ENCODE assay signal across 7 mouse cellular contexts in the genomic region with DNA sequence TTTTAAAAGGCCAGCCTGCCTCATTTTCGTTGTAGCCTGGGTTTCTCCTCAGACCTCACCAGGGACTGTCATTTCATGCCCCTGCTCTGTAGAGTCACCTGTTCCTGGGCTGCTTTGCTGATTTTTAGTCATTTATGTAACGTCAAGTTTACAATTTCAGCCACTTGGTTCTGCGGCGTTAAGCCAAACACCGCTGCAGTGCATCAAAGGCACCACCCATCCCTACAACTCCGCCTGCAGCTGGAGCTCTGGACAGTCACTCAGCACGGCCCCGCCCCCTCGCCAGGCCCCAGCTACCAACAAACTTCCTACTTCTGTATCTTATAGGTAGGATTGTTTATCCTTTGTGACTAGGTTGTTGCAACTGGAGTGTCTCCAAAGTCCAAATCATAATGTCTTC. TPM values are rescaled to one million over a fixed set of nuclear protein-coding genes. Genes with fewer than 3 reads are reported as not detected.
DNase-seq lines count a peak whose midpoint lies in the region; ATAC-seq and TF ChIP-seq lines count a peak whose summit lies in the region.

No protein-coding gene starts in this region.

- peak overlapping the region; percentile 37; the same call in 1 of the 2 replicates for H3K9ac ChIP-seq in MEL (ENCODE audit: control insufficient read depth, low read depth, low read length, poor library complexity, severe bottlenecking)
- no peak overlapping the region for H3K9ac ChIP-seq in forebrain, embryonic 12.5 days
- H3K9ac ChIP-seq in hindbrain, postnatal 0 days (replicated peaks; ENCODE audit: low read length): no peak overlapping the region; the same call in 1 of the 2 replicates
- no peak overlapping the region for H3K9ac ChIP-seq in lung, embryonic 14.5 days
- H3K9ac ChIP-seq in stomach, embryonic 16.5 days (ENCODE audit: low read length): peak overlapping the region; percentile 19; the same call in 1 of the 2 replicates

- DNase-seq in A20 (ENCODE audit: low read depth, low spot score): peak; percentile 57
- DNase-seq in MEL (ENCODE audit: low read depth, low spot score): peak; percentile 85
- DNase-seq in hindbrain, postnatal 0 days (ENCODE audit: low spot score): peak; percentile 25
- peak; percentile 57 for DNase-seq in lung, embryonic 14.5 days
- DNase-seq in left cerebral cortex, postnatal 36 days (ENCODE audit: low spot score in 2 of 2): no peak

- intact Hi-C loops in left cerebral cortex, postnatal 36 days (cut with DNase I): no loop called here

- no peaks in the 10 kb centered on the region for H3K79me2 ChIP-seq in MEL (ENCODE audit: control insufficient read depth, insufficient read depth, low read length, poor library complexity)

- H3K27me3 ChIP-seq in MEL (ENCODE audit: control insufficient read depth in 1 of 2, insufficient read depth in 2 of 2, low read length in 2 of 2): no peaks in the 10 kb centered on the region
- peaks cover 9% of the 10 kb centered on the region; the same call in 1 of the 2 replicates for H3K27me3 ChIP-seq in forebrain, embryonic 12.5 days
- no peaks in the 10 kb centered on the region for H3K27me3 ChIP-seq in hindbrain, postnatal 0 days (ENCODE audit: insufficient read depth, low read length)
- no peaks in the 10 kb centered on the region for H3K27me3 ChIP-seq in lung, embryonic 14.5 days (ENCODE audit: insufficient read depth, low read length)
- no peaks in the 10 kb centered on the region; the same call in 1 of the 2 replicates for H3K27me3 ChIP-seq in stomach, embryonic 16.5 days (ENCODE audit: control insufficient read depth, insufficient read depth, low read length)

- H3K36me3 ChIP-seq in MEL (ENCODE audit: control insufficient read depth in 1 of 2, insufficient read depth in 2 of 2, low read length in 2 of 2): no peaks in the 10 kb centered on the region
- H3K36me3 ChIP-seq in forebrain, embryonic 12.5 days (replicated peaks): no peaks in the 10 kb centered on the region
- no peaks in the 10 kb centered on the region for H3K36me3 ChIP-seq in hindbrain, postnatal 0 days (ENCODE audit: insufficient read depth, low read length)
- H3K36me3 ChIP-seq in lung, embryonic 14.5 days (ENCODE audit: insufficient read depth): no peaks in the 10 kb centered on the region
- no peaks in the 10 kb centered on the region for H3K36me3 ChIP-seq in stomach, embryonic 16.5 days (ENCODE audit: control insufficient read depth, insufficient read depth, low read length)

- H3K9me3 ChIP-seq in MEL (replicated peaks; ENCODE audit: insufficient read depth, low read length): no peaks in the 10 kb centered on the region
- H3K9me3 ChIP-seq in forebrain, embryonic 12.5 days: no peaks in the 10 kb centered on the region
- no peaks in the 10 kb centered on the region for H3K9me3 ChIP-seq in hindbrain, postnatal 0 days (ENCODE audit: low read length)
- H3K9me3 ChIP-seq in lung, embryonic 14.5 days (ENCODE audit: low read depth, low read length): no peaks in the 10 kb centered on the region
- H3K9me3 ChIP-seq in stomach, embryonic 16.5 days (replicated peaks; ENCODE audit: control insufficient read depth, low read length): no peaks in the 10 kb centered on the region

- no peak for ATAC-seq in forebrain, embryonic 12.5 days (ENCODE audit: low FRiP score)
- ATAC-seq in hindbrain, postnatal 0 days: peak; percentile 57; the same call in 1 of the 2 replicates
- no peak for ATAC-seq in lung, embryonic 14.5 days (ENCODE audit: insufficient read depth)
- peak; percentile 68; the same call in 1 of the 2 replicates for ATAC-seq in stomach, embryonic 16.5 days (ENCODE audit: insufficient read depth, low FRiP score)

- no peak for TF ChIP-seq EP300 in MEL (IDR thresholded peaks at IDR 0.05; ENCODE audit: low read depth in 1 of 2, low read length in 2 of 2)

- H3K4me1 ChIP-seq in MEL (ENCODE audit: control insufficient read depth in 1 of 2, insufficient read depth in 2 of 2, low read length in 2 of 2): peaks cover 0 to 5% of the 10 kb centered on the region in 2 experiments; a peak in 3 of 4 replicates
- peaks cover 11% of the 10 kb centered on the region for H3K4me1 ChIP-seq in forebrain, embryonic 12.5 days
- H3K4me1 ChIP-seq in hindbrain, postnatal 0 days (ENCODE audit: insufficient read depth, low read length): no peaks in the 10 kb centered on the region
- H3K4me1 ChIP-seq in lung, embryonic 14.5 days (ENCODE audit: insufficient read depth): no peaks in the 10 kb centered on the region
- no peaks in the 10 kb centered on the region for H3K4me1 ChIP-seq in stomach, embryonic 16.5 days (ENCODE audit: control insufficient read depth, insufficient read depth, low read length)

- H3K4me3 ChIP-seq in MEL (ENCODE audit: control insufficient read depth in 1 of 2, insufficient read depth in 1 of 2, low read depth in 2 of 2, low read length in 2 of 2): peak overlapping the region; percentile 17 to 49
- H3K4me3 ChIP-seq in forebrain, embryonic 12.5 days (replicated peaks): no peak overlapping the region
- H3K4me3 ChIP-seq in hindbrain, postnatal 0 days (ENCODE audit: low read length): no peak overlapping the region
- H3K4me3 ChIP-seq in lung, embryonic 14.5 days (ENCODE audit: low read depth, low read length): 0 out of 2 replicates have a peak overlapping the region, but pooled peaks have one; percentile 7
- H3K4me3 ChIP-seq in stomach, embryonic 16.5 days (replicated peaks; ENCODE audit: low read length): peak overlapping the region; percentile 27

- no peak for TF ChIP-seq CTCF in MEL (IDR thresholded peaks at IDR 0.05 in 2 of 3, conservative IDR thresholded peaks at IDR 0.05 in 1 of 3; ENCODE audit: control insufficient read depth in 1 of 3, insufficient read depth in 1 of 3, low read depth in 2 of 3, low read length in 3 of 3, poor library complexity in 1 of 3, severe bottlenecking in 1 of 3)
- TF ChIP-seq CTCF in hindbrain, postnatal 0 days (IDR thresholded peaks at IDR 0.05; ENCODE audit: low read depth): no peak
- no peak for TF ChIP-seq CTCF in lung, embryonic 14.5 days (IDR thresholded peaks at IDR 0.05; ENCODE audit: low read depth)

- 11% methylated on average over 9 of the region's 9 CpGs for WGBS in forebrain, embryonic 12.5 days
- WGBS in hindbrain, postnatal 0 days: 14% methylated on average over 9 of the region's 9 CpGs
- 5% methylated on average over 9 of the region's 9 CpGs for WGBS in lung, embryonic 14.5 days
- 9% methylated on average over 9 of the region's 9 CpGs for WGBS in stomach, embryonic 16.5 days

- no peak for TF ChIP-seq POLR2A in MEL (IDR thresholded peaks at IDR 0.05; ENCODE audit: control insufficient read depth in 1 of 2, insufficient read depth in 1 of 2, low read depth in 1 of 2, low read length in 2 of 2, poor library complexity in 1 of 2)

- peak overlapping the region; percentile 37 for H3K4me2 ChIP-seq in forebrain, embryonic 12.5 days
- peak overlapping the region; percentile 22 for H3K4me2 ChIP-seq in hindbrain, postnatal 0 days (ENCODE audit: low read depth, low read length)
- H3K4me2 ChIP-seq in lung, embryonic 14.5 days: peak overlapping the region; percentile 56
- H3K4me2 ChIP-seq in stomach, embryonic 16.5 days (ENCODE audit: low read depth, low read length): peak overlapping the region; percentile 54

- no peak for TF ChIP-seq RAD21 in MEL (IDR thresholded peaks at IDR 0.05; ENCODE audit: low read depth, low read length)

- no peak overlapping the region for H3K27ac ChIP-seq in MEL (ENCODE audit: control insufficient read depth, low read depth, low read length)
- H3K27ac ChIP-seq in forebrain, embryonic 12.5 days: no peak overlapping the region
- peak overlapping the region; percentile 41; the same call in 1 of the 2 replicates for H3K27ac ChIP-seq in hindbrain, postnatal 0 days
- no peak overlapping the region for H3K27ac ChIP-seq in lung, embryonic 14.5 days (ENCODE audit: low read depth)
- no peak overlapping the region for H3K27ac ChIP-seq in stomach, embryonic 16.5 days (ENCODE audit: low read length)

RNA-seq across cellular contexts. Expression of a gene that starts 26.8 kb away (rescaled TPM):
- total RNA-seq in MEL (2012; rRNA removed): 0.23 and 0.26 TPM in 2 replicates
- polyA plus RNA-seq in MEL (2012; ENCODE audit: insufficient read depth in 1 of 2, insufficient read length in 2 of 2, low read depth in 1 of 2, low replicate concordance in 2 of 2, missing spikeins in 1 of 2): under 1 TPM in 1 of 2 experiments, not detected in 1; 0.28 TPM
- polyA plus RNA-seq in forebrain, embryonic 12.5 days (2016; fragmentation: Nextera tagmentation; extraction: Ambion mirVana): 1.1 and 1.5 TPM in 2 replicates
- total RNA-seq in hindbrain, postnatal 0 days (2014; rRNA removed): 6.1 and 16.9 TPM in 2 replicates
- polyA plus RNA-seq in hindbrain, postnatal 0 days (2015; fragmentation: Nextera tagmentation; extraction: Ambion mirVana): 5.2 and 5.5 TPM in 2 replicates
- 0.42 and 0.43 TPM in 2 replicates for polyA plus RNA-seq in lung, embryonic 14.5 days (2014; fragmentation: Nextera tagmentation; extraction: Ambion mirVana)
- polyA plus RNA-seq in stomach, embryonic 16.5 days (2015; fragmentation: Nextera tagmentation; extraction: Ambion mirVana): 0.96 and 1.5 TPM in 2 replicates
- 10 to 100 TPM; 18.6 to 35.3 TPM for total RNA-seq in left cerebral cortex, postnatal 36 days (2021)

RNA-seq across cellular contexts. Expression of a gene that starts 28.3 kb away (rescaled TPM):
- total RNA-seq in MEL (2012; rRNA removed): not detected in 2 replicates
- polyA plus RNA-seq in MEL (2012; ENCODE audit: insufficient read depth in 1 of 2, insufficient read length in 2 of 2, low read depth in 1 of 2, low replicate concordance in 2 of 2, missing spikeins in 1 of 2): not detected
- 0.09 TPM in 2 replicates for polyA plus RNA-seq in forebrain, embryonic 12.5 days (2016; fragmentation: Nextera tagmentation; extraction: Ambion mirVana)
- 0.14 and 0.16 TPM in 2 replicates for total RNA-seq in hindbrain, postnatal 0 days (2014; rRNA removed)
- polyA plus RNA-seq in hindbrain, postnatal 0 days (2015; fragmentation: Nextera tagmentation; extraction: Ambion mirVana): 0.18 and 0.41 TPM in 2 replicates
- polyA plus RNA-seq in lung, embryonic 14.5 days (2014; fragmentation: Nextera tagmentation; extraction: Ambion mirVana): 0.08 TPM in 1 of 2 replicates, not detected in the other
- polyA plus RNA-seq in stomach, embryonic 16.5 days (2015; fragmentation: Nextera tagmentation; extraction: Ambion mirVana): 4.8 and 6.1 TPM in 2 replicates
- under 1 TPM; 0.54 to 0.81 TPM for total RNA-seq in left cerebral cortex, postnatal 36 days (2021)

RNA-seq across cellular contexts. Expression of a gene that starts 41.4 kb away (rescaled TPM):
- total RNA-seq in MEL (2012; rRNA removed): 41.9 and 44.4 TPM in 2 replicates
- polyA plus RNA-seq in MEL (2012; ENCODE audit: insufficient read depth in 1 of 2, insufficient read length in 2 of 2, low read depth in 1 of 2, low replicate concordance in 2 of 2, missing spikeins in 1 of 2): 10 to 100 TPM in 1 of 2 experiments, not detected in 1; 56.2 TPM
- 79.7 and 91.9 TPM in 2 replicates for polyA plus RNA-seq in forebrain, embryonic 12.5 days (2016; fragmentation: Nextera tagmentation; extraction: Ambion mirVana)
- 111 and 117 TPM in 2 replicates for total RNA-seq in hindbrain, postnatal 0 days (2014; rRNA removed)
- polyA plus RNA-seq in hindbrain, postnatal 0 days (2015; fragmentation: Nextera tagmentation; extraction: Ambion mirVana): 142 and 144 TPM in 2 replicates
- 80.1 and 80.5 TPM in 2 replicates for polyA plus RNA-seq in lung, embryonic 14.5 days (2014; fragmentation: Nextera tagmentation; extraction: Ambion mirVana)
- polyA plus RNA-seq in stomach, embryonic 16.5 days (2015; fragmentation: Nextera tagmentation; extraction: Ambion mirVana): 81.6 and 84.9 TPM in 2 replicates
- 10 to 100 TPM; 39.7 to 51.9 TPM for total RNA-seq in left cerebral cortex, postnatal 36 days (2021)

RNA-seq across cellular contexts. Expression of a gene that starts 41.4 kb away (rescaled TPM):
- 79.6 and 100 TPM in 2 replicates for total RNA-seq in MEL (2012; rRNA removed)
- 100 to 1,000 TPM in 1 of 2 experiments, not detected in 1; 222 TPM for polyA plus RNA-seq in MEL (2012; ENCODE audit: insufficient read depth in 1 of 2, insufficient read length in 2 of 2, low read depth in 1 of 2, low replicate concordance in 2 of 2, missing spikeins in 1 of 2)
- polyA plus RNA-seq in forebrain, embryonic 12.5 days (2016; fragmentation: Nextera tagmentation; extraction: Ambion mirVana): 134 TPM in 2 replicates
- total RNA-seq in hindbrain, postnatal 0 days (2014; rRNA removed): 18.0 and 19.9 TPM in 2 replicates
- 63.7 and 64.9 TPM in 2 replicates for polyA plus RNA-seq in hindbrain, postnatal 0 days (2015; fragmentation: Nextera tagmentation; extraction: Ambion mirVana)
- 115 and 117 TPM in 2 replicates for polyA plus RNA-seq in lung, embryonic 14.5 days (2014; fragmentation: Nextera tagmentation; extraction: Ambion mirVana)
- polyA plus RNA-seq in stomach, embryonic 16.5 days (2015; fragmentation: Nextera tagmentation; extraction: Ambion mirVana): 89.5 and 97.9 TPM in 2 replicates
- total RNA-seq in left cerebral cortex, postnatal 36 days (2021): 10 to 100 TPM; 47.7 to 49.7 TPM

Comparison
In these comparisons a context has a peak if more than half of its experiments do, and no peak if none do; other contexts are left out.
1. DNase-seq: peak in A20 (single experiment), MEL (single experiment), hindbrain, postnatal 0 days (single experiment) and lung, embryonic 14.5 days (single experiment); none in left cerebral cortex, postnatal 36 days (0 of 2).
2. H3K4me3 ChIP-seq: peak in MEL (2 of 2), lung, embryonic 14.5 days (single experiment) and stomach, embryonic 16.5 days (single experiment); none in forebrain, embryonic 12.5 days (single experiment) and hindbrain, postnatal 0 days (single experiment).
3. H3K9ac ChIP-seq: peak in MEL (single experiment) and stomach, embryonic 16.5 days (single experiment); none in forebrain, embryonic 12.5 days (single experiment), hindbrain, postnatal 0 days (single experiment) and lung, embryonic 14.5 days (single experiment).
4. ATAC-seq: peak in hindbrain, postnatal 0 days (single experiment) and stomach, embryonic 16.5 days (single experiment); none in forebrain, embryonic 12.5 days (single experiment) and lung, embryonic 14.5 days (single experiment).
5. Peak in every context shown above with its lines, with median percentiles within 50 percentile points of each other: H3K4me2 ChIP-seq.